Mouse (Mus musculus): Measurements from ENCODE around the gene Ccdc149.

Ccdc149 gene

GRCm38 (mm10) chr5:52375847-52376246, 95.5 kb downstream of the Ccdc149 start:
- no peak for DNase-seq (ENCODE audit: low spot score in 2 of 2)

DNA sequence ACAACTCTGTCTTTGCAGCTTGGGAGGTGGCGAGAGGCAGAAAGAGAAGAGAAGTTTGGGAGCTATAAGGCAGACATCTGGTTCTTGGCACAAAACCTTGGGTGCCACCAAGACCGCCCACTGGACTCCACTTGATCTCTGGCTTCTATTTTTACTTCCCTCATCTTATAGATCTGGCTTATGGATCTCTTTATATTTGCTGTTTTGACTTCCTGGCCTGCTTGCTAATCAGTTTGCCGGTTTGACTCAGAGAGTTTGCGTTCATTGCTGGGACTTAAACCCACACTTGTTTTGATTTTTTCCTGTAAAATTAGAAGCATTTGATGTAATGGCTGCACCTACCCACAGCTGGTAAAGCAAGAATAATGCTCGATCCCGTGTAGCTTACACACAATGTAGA, 100.4 kb downstream of the Ccdc149 start:
- DNase-seq (ENCODE audit: low spot score in 2 of 2), result no peak

DNA sequence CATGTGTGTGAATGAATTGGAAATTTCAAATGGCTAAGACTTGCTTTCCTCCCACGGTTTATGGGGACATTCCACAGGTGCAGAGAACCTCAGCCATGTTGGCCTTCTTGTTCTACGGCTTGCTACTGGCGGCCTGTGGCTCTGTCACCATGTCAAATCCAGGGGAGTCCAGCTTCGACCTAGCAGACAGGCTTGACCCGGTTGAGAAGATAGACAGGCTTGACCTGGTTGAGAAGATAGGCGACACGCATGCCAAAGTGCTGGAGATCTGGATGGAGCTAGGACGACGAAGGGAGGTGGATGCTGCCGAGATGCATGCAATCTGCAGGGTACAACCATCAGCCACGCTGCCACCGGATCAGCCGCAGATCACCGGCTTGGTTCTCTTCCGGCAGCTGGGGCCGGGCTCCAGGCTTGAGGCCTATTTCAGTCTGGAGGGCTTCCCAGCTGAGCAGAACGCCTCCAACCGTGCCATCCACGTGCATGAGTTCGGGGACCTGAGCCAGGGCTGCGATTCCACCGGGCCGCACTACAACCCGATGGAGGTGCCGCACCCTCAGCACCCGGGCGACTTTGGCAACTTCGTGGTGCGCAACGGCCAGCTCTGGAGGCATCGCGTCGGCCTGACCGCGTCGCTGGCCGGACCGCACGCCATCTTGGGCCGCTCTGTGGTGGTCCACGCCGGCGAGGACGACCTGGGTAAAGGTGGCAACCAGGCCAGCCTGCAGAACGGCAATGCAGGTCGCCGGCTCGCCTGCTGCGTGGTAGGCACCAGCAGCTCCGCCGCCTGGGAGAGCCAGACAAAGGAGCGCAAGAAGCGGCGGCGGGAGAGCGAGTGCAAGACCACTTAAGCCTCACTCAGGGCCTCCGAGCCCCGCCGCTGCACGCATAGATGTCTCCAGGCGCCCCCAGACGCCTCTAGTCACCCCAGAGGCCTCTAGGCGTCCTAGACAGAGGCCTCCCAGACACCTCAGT, 103.2 kb downstream of the Ccdc149 start:
- no peak for DNase-seq (ENCODE audit: low spot score in 2 of 2)

- no peak for DNase-seq (ENCODE audit: low spot score in 2 of 2)
Observed at GRCm38 (mm10) chr5:52366661-52367060, 104.7 kb downstream of the Ccdc149 start.

DNA sequence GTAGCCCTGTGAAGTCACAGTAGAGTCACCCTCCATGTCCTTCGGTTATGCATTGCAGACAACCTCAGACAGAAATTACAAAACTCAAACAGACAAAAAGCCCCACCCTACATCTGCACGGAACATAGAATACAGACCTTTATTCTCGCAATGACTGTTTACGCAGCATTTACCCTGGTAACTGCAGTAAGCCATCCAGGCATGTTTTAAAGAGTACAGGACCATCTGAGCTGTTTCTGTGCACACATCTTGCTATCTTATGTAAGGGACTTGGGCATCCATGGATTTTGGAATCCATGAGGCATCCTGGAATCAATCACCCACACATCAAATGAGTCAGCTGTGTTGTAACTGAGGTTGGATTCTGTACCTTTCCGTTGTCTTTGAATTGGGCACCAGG, 105.4 kb downstream of the Ccdc149 start:
- DNase-seq (ENCODE audit: low spot score in 2 of 2), result no peak

- DNase-seq (ENCODE audit: low spot score in 2 of 2), result no peak
Observed at GRCm38 (mm10) chr5:52364521-52364920, 106.8 kb downstream of the Ccdc149 start.

GRCm38 (mm10) chr5:52363468-52364150, 107.7 kb downstream of the Ccdc149 start, which contains the start of gene Sod3:
Gene Sod3 (plus strand): TSS chr5:52363791.
- DNase-seq (ENCODE audit: low spot score in 2 of 2), result peak; percentile 66 to 71

- DNase-seq (ENCODE audit: low spot score in 2 of 2), result no peak
Observed at GRCm38 (mm10) chr5:52362776-52363467, 108.4 kb downstream of the Ccdc149 start.

DNA sequence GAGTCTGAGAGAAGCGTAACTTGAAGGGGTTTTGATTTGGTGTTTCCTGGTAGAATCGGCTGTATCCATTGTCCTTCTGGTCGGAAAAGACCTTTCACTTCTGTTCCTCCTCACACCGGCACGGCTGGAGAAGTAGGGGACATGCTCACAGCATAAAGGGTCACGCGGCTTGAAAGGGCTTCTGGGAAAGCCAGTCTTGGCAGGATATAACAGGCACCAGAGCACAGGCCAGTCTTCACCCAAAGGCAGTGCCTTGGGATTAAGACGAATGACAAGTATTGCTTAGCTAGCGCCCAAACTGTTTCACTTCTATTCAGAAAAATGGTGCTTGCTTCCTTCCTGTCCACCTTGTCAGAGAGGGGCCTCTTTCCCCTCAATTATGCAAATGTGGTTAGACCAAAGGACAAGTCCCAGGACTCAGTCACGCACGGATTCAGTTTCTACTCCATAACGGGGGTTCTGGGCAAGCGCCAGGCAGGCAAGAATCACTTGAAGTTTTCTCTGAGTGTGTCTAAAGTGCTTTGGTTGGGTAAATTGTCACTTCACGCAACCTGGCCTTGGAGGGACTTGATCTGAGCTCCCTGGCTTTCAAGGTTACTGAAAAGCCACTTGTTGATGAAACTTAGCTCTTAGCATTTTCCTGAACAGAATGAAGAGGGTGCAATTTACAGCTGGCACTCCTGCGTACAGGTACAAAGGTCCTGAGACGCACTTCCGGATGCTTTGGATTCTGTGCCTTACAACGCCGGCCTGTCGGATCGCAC, 110.9 kb downstream of the Ccdc149 start:
- DNase-seq (ENCODE audit: low spot score in 2 of 2), result no peak

DNA sequence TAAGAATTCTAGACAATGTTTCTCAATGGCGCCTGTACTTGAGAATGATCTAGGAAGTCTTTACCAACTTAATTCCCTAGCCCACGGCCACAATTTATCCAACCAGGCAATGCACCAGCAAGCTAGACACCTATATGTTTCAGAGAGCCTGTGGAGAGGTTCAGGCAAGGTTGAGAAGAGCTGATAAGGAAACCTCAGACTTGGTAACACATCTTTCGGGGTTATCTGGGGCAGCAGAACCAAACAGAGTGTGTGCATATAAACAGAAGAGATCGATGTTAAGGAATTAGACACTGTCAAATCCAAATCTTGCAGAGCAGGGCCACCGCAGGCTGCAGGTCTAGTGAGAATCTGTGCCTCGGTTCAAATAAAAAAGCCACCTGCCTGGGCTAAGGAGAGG, 113.2 kb downstream of the Ccdc149 start:
- no peak for DNase-seq (ENCODE audit: low spot score in 2 of 2)

- no peak for DNase-seq (ENCODE audit: low spot score in 2 of 2)
Observed at GRCm38 (mm10) chr5:52357175-52357754, 114.1 kb downstream of the Ccdc149 start.

GRCm38 (mm10) chr5:52355612-52356011, 115.7 kb downstream of the Ccdc149 start:
- DNase-seq (ENCODE audit: low spot score in 2 of 2), result no peak

- no peak for DNase-seq (ENCODE audit: low spot score in 2 of 2)
Observed at GRCm38 (mm10) chr5:52354441-52354840, 116.9 kb downstream of the Ccdc149 start.

DNA sequence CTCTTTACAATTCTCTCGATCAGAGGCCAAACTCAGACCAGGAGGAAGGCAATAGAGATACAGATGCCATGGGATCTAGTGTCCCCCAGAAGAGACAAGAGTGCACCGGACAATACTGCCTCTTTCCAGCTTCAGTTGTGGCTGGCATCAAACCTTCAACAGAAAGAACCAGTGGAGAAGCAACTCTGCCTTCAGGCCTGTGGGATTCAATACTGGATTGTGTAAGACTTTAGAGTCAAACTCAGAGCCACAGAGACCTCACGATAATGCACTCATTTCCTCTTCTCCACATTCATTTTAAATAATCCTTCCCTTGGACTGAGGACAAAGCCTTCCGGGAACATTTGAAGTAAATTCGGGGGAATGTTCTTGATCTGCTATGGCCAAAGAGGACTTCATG, 118.6 kb downstream of the Ccdc149 start:
- no peak for DNase-seq (ENCODE audit: low spot score in 2 of 2)

GRCm38 (mm10) chr5:52351561-52351960, 119.8 kb downstream of the Ccdc149 start:
- no peak for DNase-seq (ENCODE audit: low spot score in 2 of 2)

DNA sequence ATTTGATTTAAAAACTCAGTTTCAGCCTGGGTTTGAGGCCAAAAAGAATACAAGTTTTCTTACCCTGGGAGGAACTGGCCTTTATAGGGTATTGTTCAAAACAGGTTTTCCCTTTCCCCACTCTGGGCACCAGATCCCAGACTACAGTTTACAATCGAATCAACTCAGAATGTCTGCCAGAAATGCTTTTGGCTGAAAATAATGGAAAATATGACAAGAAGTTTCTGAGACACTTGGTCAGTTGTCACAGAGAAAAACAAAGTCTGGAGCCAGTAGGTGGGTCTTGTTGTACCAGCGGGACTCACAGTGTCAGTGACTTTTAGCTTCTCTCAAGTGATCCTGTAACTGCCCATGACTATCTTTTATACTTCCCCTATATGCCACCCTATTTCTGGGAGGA, 120.9 kb downstream of the Ccdc149 start:
- no peak for DNase-seq (ENCODE audit: low spot score in 2 of 2)

DNA sequence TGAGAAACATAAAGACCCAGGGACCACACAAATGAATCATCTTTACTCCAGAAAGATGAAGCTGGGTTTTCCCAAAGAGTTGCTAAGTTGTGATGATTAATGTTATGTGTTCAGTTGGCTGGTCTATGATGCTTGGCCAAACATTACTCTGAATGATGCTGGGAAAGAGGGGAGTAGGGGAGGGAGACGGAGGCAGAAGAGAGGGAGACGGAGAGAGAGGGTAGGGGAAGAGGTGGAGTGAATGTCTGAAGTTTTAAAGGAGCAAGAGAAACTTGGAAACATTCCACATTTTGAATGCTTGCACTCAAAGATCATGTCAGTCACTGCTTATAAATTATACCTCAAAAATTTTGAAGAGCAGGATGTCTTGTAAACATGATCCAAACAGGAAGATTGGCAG, 124.4 kb downstream of the Ccdc149 start:
- no peak for DNase-seq (ENCODE audit: low spot score in 2 of 2)

- DNase-seq (ENCODE audit: low spot score in 2 of 2), result no peak
Observed at GRCm38 (mm10) chr5:52339134-52339533, 132.2 kb downstream of the Ccdc149 start.

DNA sequence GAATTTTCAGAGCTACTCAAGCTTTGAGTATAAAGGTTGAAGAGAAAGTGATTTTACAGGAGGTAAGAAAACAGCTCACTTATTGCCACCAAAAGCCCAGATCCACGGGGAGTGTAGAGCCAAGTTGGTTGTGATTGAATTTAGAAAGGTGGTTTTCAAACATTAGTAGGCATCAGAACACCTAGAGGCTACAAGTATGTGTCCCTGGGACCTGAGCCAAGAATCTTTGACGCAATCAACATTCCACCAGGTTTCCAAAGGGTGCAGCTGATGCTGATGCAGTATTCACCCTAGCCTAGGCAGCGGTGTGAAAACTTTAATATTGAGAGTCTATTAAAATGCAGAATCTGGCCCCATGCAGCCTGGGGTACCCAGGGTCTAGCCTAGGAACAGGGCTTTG, 135.7 kb downstream of the Ccdc149 start:
- DNase-seq (ENCODE audit: low spot score in 2 of 2), result no peak

- DNase-seq (ENCODE audit: low spot score in 2 of 2), result no peak
Observed at GRCm38 (mm10) chr5:52332120-52332519, 139.2 kb downstream of the Ccdc149 start.
